Mouse (Mus musculus) embryonic facial prominence, embryonic 10.5 days (tissue): ENCODE measurements around the gene Pnpla2. TPM values are rescaled to one million over a fixed set of nuclear protein-coding genes. Genes with fewer than 3 reads are reported as not detected.
A peak's percentile ranks its signal among the peaks of the same experiment; 100 is the strongest.

Source experiments
- DNase-seq: peaks from one replicate; pipeline ENCODE4 v3.0.0-alpha.2; 2017; ENCODE audit warnings: low spot score
- H3K27ac ChIP-seq: fragments of 300-500 bp; sonication (generic); replicated peaks from 2 replicates; pipeline ENCODE4 v1.5.1; 2016; ENCODE audit warnings: mild to moderate bottlenecking
- H3K27me3 ChIP-seq: fragments of 300-500 bp; sonication (generic); replicated peaks from 2 replicates; pipeline ENCODE4 v1.6.1; 2016; ENCODE audit warnings: low read depth, mild to moderate bottlenecking; ENCODE audit not compliant: poor library complexity, severe bottlenecking
- H3K36me3 ChIP-seq: fragments of 300-500 bp; sonication (generic); replicated peaks from 2 replicates; pipeline ENCODE4 v1.6.1; 2016; ENCODE audit warnings: mild to moderate bottlenecking, moderate library complexity
- H3K4me1 ChIP-seq: fragments of 300-500 bp; sonication (generic); 2 replicates; pipeline ENCODE4 v1.6.1; 2016
- H3K4me3 ChIP-seq: fragments of 300-500 bp; sonication (generic); 2 replicates; pipeline ENCODE4 v1.5.1; 2016; ENCODE audit warnings: mild to moderate bottlenecking, moderate library complexity
- H3K9me3 ChIP-seq: fragments of 300-500 bp; sonication (generic); 2 replicates; pipeline ENCODE4 v1.6.1; 2016; ENCODE audit warnings: mild to moderate bottlenecking
- WGBS: fragments of 180-500 bp; shearing (Covaris S2); methylation state at CpG from one replicate; pipeline ENCODE4 v1.1.7; 2016; 5-methylcytosine and 5-hydroxymethylcytosine counted together
- polyA plus RNA-seq: library from polyadenylated mRNA; unstranded; fragments of >200 nt; fragmentation: Nextera tagmentation; extraction: Ambion mirVana; gene quantifications from 2 replicates; pipeline ENCODE4 v1.2.1, GENCODE M21; 2016

The Pnpla2 gene
- polyA plus RNA-seq, 1 experiment from 2014 or later: 13.2 TPM

DNA sequence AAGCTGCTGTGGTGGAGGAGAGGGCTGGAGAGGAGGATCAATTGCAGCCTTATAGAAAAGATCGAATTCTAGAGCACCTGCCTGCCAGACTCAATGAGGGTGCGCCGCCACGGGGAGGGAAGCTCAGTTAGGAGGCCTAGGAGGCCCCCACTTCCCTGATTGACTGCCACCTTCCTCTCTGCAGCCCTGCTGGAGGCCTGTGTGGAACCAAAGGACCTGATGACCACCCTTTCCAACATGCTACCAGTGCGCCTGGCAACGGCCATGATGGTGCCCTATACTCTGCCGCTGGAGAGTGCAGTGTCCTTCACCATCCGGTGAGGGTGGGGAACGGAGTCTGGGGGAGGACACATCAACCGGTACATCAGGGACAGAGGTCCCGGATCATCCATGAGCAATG, 3.7 kb downstream of the Pnpla2 start:
- H3K9me3 ChIP-seq: no peaks in the 10 kb centered on the region
- no peak overlapping the region for H3K27ac ChIP-seq
- H3K4me3 ChIP-seq: no peak overlapping the region
- DNase-seq: no peak
- WGBS: 89% methylated on average over 11 of the region's 11 CpGs
- H3K4me1 ChIP-seq: peaks cover 40% of the 10 kb centered on the region
- peaks cover 75% of the 10 kb centered on the region for H3K27me3 ChIP-seq
- H3K36me3 ChIP-seq: peaks cover 14% of the 10 kb centered on the region

DNA sequence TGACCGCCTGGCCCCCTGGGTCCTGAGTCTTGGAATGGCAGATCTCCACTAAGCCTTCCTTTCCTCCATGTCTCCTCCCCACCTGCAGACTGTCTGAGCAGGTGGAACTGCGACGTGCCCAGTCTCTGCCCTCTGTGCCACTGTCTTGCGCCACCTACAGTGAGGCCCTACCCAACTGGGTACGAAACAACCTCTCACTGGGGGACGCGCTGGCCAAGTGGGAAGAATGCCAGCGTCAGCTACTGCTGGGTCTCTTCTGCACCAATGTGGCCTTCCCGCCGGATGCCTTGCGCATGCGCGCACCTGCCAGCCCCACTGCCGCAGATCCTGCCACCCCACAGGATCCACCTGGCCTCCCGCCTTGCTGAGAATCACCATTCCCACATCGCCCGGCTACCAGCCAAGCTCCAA, 4.3 kb downstream of the Pnpla2 start:
- H3K27me3 ChIP-seq: peaks cover 82% of the 10 kb centered on the region
- no peak for DNase-seq

DNA sequence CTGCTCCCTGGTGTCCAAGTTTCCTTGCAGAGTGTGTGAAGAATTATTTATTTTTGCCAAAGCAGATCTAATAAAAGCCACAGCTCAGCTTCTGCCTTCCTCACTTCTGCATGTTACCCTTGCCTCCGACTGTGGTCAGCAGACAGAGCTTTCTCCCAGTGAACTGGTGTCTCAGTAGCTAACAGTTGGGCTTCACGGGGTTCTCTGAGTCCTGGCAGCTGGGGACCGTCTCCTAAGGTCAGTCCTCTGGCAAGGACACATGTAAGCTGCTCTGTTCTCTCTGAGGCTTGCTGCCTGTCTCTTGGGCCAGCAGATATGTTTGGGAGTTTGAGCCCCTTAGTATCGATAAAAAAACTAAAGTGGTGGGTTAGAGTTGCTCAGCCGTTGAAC, 5.0 kb downstream of the Pnpla2 start:
- H3K9me3 ChIP-seq: no peaks in the 10 kb centered on the region
- peaks cover 14% of the 10 kb centered on the region for H3K36me3 ChIP-seq
- no peak overlapping the region for H3K27ac ChIP-seq
- H3K27me3 ChIP-seq: peaks cover 89% of the 10 kb centered on the region
- 73% methylated on average over 5 of the region's 5 CpGs for WGBS
- DNase-seq: no peak
- H3K4me3 ChIP-seq: no peak overlapping the region
- peaks cover 46% of the 10 kb centered on the region for H3K4me1 ChIP-seq

More for the DNA sequence above, 4.3 kb downstream of the Pnpla2 start:
- 88% methylated on average over 17 of the region's 17 CpGs for WGBS
- peaks cover 46% of the 10 kb centered on the region for H3K4me1 ChIP-seq
- no peak overlapping the region for H3K27ac ChIP-seq
- peaks cover 14% of the 10 kb centered on the region for H3K36me3 ChIP-seq
- no peaks in the 10 kb centered on the region for H3K9me3 ChIP-seq
- H3K4me3 ChIP-seq: no peak overlapping the region

DNA sequence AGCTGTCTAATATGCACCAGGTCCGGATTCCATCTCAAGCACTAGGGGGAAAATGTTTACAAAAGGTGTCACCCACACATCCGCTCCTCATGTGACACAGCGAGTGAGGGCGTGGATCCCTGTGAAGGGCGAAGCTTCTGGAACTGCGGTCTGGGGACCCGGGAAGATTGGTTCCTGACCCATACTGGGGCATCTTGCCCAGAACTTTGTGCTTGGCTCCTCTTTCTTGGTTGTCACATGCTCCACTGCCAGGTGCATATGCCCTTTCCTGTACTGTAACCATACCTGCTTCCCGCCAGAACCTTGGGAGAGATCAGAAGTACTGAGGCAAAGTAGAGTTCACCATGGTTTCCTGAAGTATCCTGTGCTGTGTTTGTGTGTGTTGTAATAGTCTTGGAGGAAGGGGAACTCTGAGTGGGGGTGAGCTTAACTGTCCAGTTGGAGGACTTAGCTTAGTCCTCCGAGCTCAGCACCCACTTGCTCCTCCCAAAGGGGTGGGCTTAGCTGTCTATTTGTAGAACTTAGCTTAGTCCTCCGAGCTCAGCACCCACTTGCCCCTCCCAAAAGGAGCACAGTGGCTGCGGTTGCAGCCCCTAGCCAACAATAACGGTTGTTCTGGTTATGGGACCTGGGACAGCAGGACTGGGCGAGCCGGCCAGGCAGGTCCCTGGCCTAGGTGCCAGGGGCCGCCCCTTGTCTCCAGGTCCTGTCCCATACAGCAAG, 5.6 kb downstream of the Pnpla2 start, which contains the start of gene Cracr2b:
TSS of gene Cracr2b (plus strand) at position 704 of the 723 bp plus-strand sequence.
- 71% methylated on average over 15 of the region's 15 CpGs for WGBS
- Histone ChIP-seq H3K27ac (peak within 1 kb of the TSS; percentile 72; the same call in 1 of the 2 replicates), H3K4me3 (peak within 1 kb of the TSS; percentile 59), H3K36me3 (peaks cover 14% of the 10 kb centered on the region), H3K9me3 (no peaks in the 10 kb centered on the region), H3K4me1 (peaks cover 46% of the 10 kb centered on the region), H3K27me3 (peaks cover 94% of the 10 kb centered on the region)
- no peak for DNase-seq

DNA sequence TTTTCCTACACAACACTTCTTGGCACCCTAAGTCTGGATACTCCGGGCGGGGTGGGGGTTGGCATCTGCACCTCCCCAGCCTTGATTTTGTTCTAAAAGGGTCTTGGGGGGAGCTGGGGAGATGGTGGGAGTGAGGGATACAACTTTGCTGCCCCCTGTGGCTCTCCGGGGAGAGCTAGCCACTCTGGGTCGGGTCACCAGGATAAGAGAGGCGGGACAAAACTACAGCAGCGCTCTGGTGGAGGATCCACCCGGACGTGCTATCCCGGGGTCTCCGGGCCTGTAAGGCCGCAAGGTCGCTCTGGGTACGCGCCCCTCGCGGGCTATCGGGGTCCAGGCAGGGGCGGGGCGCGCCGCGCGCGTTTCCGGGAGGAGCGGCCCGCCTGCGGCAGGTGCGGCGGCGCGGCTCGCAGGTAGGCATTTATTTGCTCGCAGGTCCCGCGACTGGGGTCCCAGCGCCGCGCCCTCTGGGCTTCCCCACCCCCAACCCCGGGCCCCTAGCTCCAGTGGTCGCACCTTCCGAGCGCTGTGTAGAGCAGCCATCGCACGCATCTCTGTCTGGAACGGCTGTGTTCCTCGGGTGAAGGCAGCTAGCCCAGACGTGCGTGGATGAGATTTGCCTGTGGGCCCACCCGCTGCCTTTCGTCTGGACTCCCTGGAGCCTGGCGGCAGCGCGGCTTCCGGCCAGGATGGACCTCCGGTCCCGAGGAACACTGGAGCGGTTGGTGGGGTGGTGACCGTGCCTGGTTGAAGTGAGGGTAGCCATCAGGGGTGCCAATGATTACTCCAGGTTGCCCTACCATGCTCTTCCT, 6.7 kb downstream of the Pnpla2 start:
- Histone ChIP-seq H3K27ac (peak overlapping the region; percentile 72; the same call in 1 of the 2 replicates), H3K36me3 (peaks cover 14% of the 10 kb centered on the region), H3K4me3 (peak overlapping the region; percentile 59), H3K9me3 (no peaks in the 10 kb centered on the region), H3K4me1 (peaks cover 44% of the 10 kb centered on the region), H3K27me3 (peaks cover 99% of the 10 kb centered on the region)
- 2% methylated on average over 59 of the region's 59 CpGs for WGBS
- DNase-seq: peak; percentile 56

DNA sequence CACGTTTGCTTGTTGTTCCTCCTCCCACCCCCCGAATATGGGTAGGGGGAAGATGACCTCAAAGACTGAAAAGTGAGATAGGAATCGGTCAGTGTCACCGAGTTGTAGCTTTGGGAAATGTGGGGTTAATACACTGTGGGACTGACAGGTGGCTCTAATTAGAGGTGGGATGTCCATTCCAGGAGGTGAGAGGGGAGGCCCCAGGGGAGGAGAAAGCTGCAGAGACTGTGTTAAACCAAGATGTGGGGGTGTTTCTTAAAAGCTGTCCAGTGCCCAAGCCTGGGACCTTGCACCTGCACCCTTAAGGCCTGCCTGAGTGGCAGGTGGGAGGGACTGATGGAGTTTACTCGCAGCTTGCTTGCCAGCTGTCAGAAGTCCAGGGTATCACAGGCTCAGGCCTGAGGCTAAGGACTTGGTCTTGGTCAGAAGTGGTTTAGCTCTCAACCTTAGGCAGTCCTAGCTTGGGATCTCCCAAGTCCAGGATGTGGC, 7.4 kb downstream of the Pnpla2 start:
- H3K4me3 ChIP-seq: peak overlapping the region; percentile 59
- H3K9me3 ChIP-seq: no peaks in the 10 kb centered on the region
- H3K36me3 ChIP-seq: peaks cover 14% of the 10 kb centered on the region
- peaks cover 96% of the 10 kb centered on the region for H3K27me3 ChIP-seq
- peaks cover 50% of the 10 kb centered on the region for H3K4me1 ChIP-seq
- no peak overlapping the region for H3K27ac ChIP-seq
- peak; percentile 51 for DNase-seq
- 10% methylated on average over 5 of the region's 5 CpGs for WGBS

DNA sequence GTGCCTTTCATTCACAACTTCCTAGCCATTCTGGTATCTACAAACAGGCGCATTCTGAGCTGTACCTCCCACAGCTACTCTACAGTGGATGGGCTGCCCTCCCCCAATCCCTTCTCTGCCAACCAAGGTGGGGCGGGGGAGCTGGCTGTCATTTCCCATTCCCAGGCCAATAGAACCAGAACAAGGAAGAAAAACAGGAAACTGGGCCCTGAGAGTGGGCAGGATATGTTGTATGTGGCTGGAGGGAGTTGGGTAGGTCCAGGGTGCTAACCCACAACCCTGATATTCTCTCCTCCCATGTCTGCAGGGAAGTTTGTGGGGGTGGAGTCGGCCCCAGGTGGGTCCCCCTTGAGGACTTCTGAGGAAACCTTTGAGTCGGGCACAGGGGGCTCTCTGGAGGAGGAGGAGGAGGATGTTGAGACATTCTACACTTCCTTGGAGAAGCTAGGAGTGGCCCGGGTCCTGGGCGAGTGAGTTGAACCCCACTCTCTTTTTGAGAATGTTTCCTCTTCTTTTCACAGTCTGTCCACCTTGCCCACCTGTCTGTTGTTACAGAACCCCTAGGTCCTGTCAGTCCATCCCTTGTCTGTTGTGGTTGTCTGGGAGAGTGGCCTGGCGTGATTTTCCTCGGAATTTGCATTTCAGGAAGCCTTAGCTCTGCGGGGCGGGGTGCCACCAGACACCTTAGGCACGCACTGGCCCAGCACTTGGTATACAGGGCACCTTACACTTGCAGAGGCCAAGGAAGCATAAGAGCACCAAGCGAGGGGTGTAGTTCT, 9.0 kb downstream of the Pnpla2 start:
- 19% methylated on average over 12 of the region's 12 CpGs for WGBS
- Histone ChIP-seq H3K9me3 (no peaks in the 10 kb centered on the region), H3K27ac (no peak overlapping the region), H3K4me3 (peak overlapping the region; percentile 48), H3K4me1 (peaks cover 67% of the 10 kb centered on the region), H3K27me3 (peaks cover 81% of the 10 kb centered on the region), H3K36me3 (peaks cover 8% of the 10 kb centered on the region)
- no peak for DNase-seq

DNA sequence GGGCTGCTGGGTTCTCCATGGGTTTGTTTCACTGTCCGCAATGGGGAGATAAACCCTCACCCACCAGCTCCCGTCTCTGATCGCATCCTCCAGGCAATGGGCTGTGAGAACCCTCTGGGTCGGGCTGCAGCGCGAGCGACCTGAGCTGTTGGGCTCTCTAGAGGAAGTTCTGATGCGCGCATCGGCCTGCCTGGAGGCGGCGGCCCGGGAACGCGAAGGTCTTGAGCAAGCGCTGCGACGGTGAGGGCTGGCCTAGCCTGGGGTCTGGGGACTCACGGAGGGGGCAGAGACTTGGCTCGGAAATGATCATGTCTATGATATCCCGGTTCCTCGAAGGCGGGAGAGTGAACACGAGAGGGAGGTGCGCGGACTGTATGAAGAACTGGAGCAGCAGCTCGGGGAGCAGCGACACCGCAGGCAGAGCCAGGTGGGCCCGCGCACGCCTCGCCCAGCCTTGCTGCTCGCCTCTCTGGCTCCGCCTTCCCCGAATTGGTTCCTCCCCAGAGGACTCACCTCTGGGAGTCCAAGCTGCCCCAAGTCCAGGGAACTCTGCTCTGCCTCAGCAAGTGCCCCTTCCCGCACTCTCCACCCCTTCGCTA, 9.7 kb downstream of the Pnpla2 start:
- Histone ChIP-seq H3K36me3 (peaks cover 8% of the 10 kb centered on the region), H3K4me3 (peak overlapping the region; percentile 48), H3K9me3 (no peaks in the 10 kb centered on the region), H3K4me1 (peaks cover 73% of the 10 kb centered on the region), H3K27ac (peak overlapping the region; percentile 21; the same call in 1 of the 2 replicates), H3K27me3 (peaks cover 74% of the 10 kb centered on the region)
- 2% methylated on average over 38 of the region's 38 CpGs for WGBS
- DNase-seq: peak; percentile 52

DNA sequence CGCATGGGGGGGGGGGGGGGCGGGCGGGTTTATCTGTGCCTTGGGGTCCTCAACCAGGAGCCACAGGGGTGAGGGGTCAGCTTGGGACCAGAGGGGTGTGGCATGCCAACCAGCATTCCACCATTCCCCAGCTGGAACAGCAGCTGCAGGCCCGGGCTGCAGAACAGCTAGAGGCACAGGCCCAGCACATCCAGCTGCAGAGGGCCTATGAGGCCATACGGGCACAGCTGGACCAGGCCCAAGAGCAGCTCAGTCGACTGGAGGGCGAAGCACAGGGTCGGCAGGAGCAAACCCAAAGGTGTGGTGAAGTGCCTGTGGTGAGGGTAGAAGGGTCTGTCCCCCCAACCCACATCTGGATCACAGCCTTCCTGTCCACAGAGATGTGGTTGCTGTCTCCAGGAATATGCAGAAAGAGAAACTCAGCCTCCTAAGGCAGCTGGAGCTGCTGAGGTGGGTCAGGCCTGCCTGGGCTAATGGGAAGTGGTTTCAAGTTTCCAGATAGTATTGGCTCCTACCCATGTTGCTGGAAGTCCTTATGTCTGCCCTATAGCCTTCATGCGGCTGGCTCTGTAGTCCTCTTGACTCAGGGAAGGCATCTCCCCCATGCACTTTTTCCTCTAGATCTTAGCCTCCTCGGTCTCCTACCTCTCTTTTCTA, 10.5 kb downstream of the Pnpla2 start:
- Histone ChIP-seq H3K27me3 (peaks cover 66% of the 10 kb centered on the region), H3K27ac (no peak overlapping the region; the same call in 1 of the 2 replicates), H3K9me3 (no peaks in the 10 kb centered on the region), H3K4me3 (peak overlapping the region; percentile 48), H3K4me1 (peaks cover 77% of the 10 kb centered on the region), H3K36me3 (peaks cover 16% of the 10 kb centered on the region)
- WGBS: 30% methylated on average over 10 of the region's 10 CpGs
- peak; percentile 42 for DNase-seq

DNA sequence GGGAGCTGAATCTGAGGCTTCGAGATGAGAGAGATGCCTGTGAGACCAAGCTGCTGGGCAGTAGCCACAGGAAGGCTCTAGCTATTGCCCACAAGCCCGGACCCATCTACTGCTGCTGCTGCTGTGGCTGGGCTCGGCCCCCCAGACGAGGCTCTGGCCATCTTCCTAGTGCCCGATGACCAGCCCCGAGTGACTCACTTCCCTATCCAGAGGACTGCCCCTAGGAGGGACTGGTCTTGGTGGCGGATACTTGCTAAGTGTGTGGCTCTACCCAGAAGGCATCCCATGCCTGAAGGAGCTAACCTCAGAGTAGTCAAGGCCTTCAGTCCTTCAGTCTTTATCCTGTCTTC, 11.0 kb downstream of the Pnpla2 start:
- Histone ChIP-seq H3K4me1 (peaks cover 77% of the 10 kb centered on the region), H3K27me3 (peaks cover 61% of the 10 kb centered on the region), H3K36me3 (peaks cover 21% of the 10 kb centered on the region), H3K9me3 (no peaks in the 10 kb centered on the region), H3K4me3 (0 out of 2 replicates have a peak overlapping the region, but pooled peaks have one; percentile 48), H3K27ac (no peak overlapping the region)
- no peak for DNase-seq
- WGBS: 74% methylated on average over 7 of the region's 7 CpGs

DNA sequence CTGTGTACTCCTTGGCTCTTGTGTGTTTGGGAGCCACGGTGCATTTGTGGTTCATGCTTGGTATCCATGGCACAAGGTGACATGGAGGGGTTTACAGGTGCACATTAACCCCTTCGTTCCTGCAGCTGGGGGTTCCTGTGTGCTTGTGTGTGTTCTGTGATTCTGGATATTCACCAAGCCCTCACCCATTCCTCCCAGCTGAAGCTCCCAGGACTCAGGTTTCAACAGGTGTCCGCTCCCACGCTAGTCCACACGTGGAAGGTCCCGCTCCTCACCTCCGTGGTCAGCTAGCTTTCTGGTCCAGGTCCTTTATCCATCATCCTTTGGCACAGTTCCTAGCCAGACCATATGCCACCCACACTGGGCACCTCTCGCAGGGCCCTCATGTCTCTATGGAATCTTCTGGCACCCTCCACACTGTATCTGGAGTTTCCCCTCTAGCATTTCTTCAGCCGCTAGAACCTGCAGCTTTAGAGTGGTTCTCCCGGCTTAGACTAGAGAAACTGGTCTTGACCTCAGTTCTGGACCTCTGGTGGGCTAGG, 11.7 kb downstream of the Pnpla2 start:
- Histone ChIP-seq H3K27ac (peak overlapping the region; percentile 92), H3K27me3 (peaks cover 54% of the 10 kb centered on the region), H3K4me3 (peak overlapping the region; percentile 76), H3K36me3 (peaks cover 28% of the 10 kb centered on the region), H3K4me1 (peaks cover 74% of the 10 kb centered on the region), H3K9me3 (no peaks in the 10 kb centered on the region)
- WGBS: 59% methylated on average over 10 of the region's 10 CpGs
- DNase-seq: no peak
